Mouse (Mus musculus): ENCODE measurements around the gene Thbd.

DNA sequence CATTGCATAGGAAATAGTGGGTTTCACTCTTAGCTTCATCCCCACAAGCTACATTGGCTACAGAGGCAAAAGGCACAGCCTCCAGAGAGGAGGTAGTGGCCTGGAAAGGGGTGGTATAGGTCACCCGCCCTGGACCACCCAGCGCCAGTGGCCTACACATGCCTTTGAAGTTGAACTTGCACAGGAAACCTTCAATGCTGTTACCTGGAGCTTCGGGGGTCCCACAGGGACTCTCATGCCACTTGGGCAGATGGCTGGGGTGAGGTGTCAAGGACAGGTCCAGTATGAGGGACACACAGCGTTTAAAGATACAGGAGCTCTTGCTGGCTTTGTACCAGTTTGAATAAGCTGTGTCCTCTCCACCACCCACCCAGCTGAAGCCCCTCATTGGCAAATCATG is 34.7 kb upstream of the Thbd start:
- TF ChIP-seq MEF2A (IDR thresholded peaks at IDR 0.05; ENCODE audit: borderline replicate concordance, low read depth, low read length) (no peak), EP300 (IDR thresholded peaks at IDR 0.05; ENCODE audit: low read length) (no peak), TBP (conservative IDR thresholded peaks at IDR 0.05; ENCODE audit: low read depth, low read length) (no peak), CTCF (conservative IDR thresholded peaks at IDR 0.05 in 1 of 2, IDR thresholded peaks at IDR 0.05 in 1 of 2; ENCODE audit: low read depth in 2 of 2, low read length in 2 of 2) (no peak), POLR2A (IDR thresholded peaks at IDR 0.05; ENCODE audit: low read depth, low read length) (no peak), CHD1 (IDR thresholded peaks at IDR 0.05; ENCODE audit: low read depth, low read length) (no peak), USF1 (IDR thresholded peaks at IDR 0.05; ENCODE audit: low read depth, low read length) (no peak), GABPA (IDR thresholded peaks at IDR 0.05; ENCODE audit: insufficient replicate concordance, low read depth, low read length) (no peak), MAFK (IDR thresholded peaks at IDR 0.05; ENCODE audit: insufficient replicate concordance, low read length) (no peak), ZKSCAN1 (IDR thresholded peaks at IDR 0.05; ENCODE audit: borderline replicate concordance, low read depth, low read length) (no peak)

All from CH12.LX (cell line).